Mouse (Mus musculus) left cerebral cortex, postnatal 10 days (tissue): ENCODE data around the gene Gtf3c1. TPM values are rescaled to one million over a fixed set of nuclear protein-coding genes. Genes with fewer than 3 reads are reported as not detected.
A peak's percentile ranks its signal among the peaks of the same experiment; 100 is the strongest.
"Not testable (repeated sequence)": the region's sequence is repeated elsewhere in the genome, so short reads cannot be mapped to it uniquely, and the experiment has no call there.

Experiments used
- DNase-seq, 2 experiments: peaks; one replicate each; pipeline ENCODE4 v3.0.0; 2021 to 2022; ENCODE audit warnings: low spot score in 2 of 2, mixed read lengths in 1 of 2; ENCODE audit errors: extremely low spot score in 1 of 2
- intact Hi-C: fragments of 180-260 bp; cut with DNase I; formaldehyde crosslinking; loops from one replicate; pipeline ENCODE4 v1.15.1; 2025
- total RNA-seq, 2 experiments: library from RNA; stranded (reverse); gene quantifications; 2 replicates each; pipeline ENCODE4 v1.2.3; 2021

Gtf3c1 gene
- total RNA-seq, 2 experiments from 2014 or later = 84.7 to 85.4 TPM

GRCm38 (mm10) chr7:125714803-125715202, 7.2 kb upstream of the Gtf3c1 start:
- intact Hi-C loops = no loop called here
- DNase-seq = no peak

DNA sequence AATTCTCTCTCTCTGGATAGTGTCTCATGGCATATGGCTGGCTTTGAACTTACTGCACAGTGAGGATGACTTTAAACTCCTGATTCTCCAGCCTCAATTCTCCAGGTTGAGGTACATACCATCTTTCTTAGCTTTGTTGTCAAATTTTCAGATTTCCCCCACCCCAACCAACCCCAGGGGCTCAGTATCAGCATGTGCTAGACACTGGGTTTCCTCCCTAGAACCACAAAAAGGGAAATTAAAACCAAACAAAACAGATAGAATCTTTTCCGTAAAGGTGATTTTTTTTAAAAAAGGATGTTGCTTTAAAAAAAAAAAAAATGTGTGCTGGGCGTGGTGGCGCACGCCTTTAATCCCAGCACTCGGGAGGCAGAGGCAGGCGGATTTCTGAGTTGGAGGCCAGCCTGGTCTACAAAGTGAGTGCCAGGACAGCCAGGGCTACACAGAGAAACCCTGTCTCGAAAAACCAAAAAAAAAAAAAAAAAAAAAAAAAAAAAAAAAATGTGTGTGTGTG, 6.0 kb upstream of the Gtf3c1 start:
- DNase-seq, intact Hi-C loops: not testable (repeated sequence)

GRCm38 (mm10) chr7:125708100-125708499, 520 bp upstream of the Gtf3c1 start:
- intact Hi-C loops = no loop called here
- DNase-seq = no peak

DNA sequence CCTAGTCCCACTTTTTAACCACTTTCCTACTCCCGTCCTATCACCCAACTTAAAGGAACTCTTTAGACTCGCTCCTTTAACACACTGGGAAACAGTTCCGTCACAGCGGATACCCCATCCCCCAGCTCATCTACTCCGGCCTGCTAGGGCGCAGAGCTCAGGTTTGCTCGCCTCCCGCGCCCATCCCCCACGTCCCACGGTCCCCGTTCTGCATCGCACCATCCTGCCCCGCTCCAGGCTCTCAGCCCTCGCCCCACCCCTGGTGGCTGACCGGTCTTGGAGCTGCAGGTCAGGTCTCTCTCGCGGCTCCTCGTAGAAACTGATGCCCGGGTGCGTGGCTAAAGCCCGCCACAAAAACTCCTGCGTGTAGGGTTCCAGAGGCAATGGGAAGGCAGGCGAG, 394 bp downstream of the Gtf3c1 start:
- intact Hi-C loops = no loop called here
- peak; percentile 31 to 84 for DNase-seq

GRCm38 (mm10) chr7:125702791-125703190, 4.8 kb downstream of the Gtf3c1 start:
- intact Hi-C loops = loop anchor here (5.0 kb wide), 1 partner anchor 35 kb away; no protein-coding TSS in a partner anchor
- no peak for DNase-seq

GRCm38 (mm10) chr7:125694056-125694455, 13.5 kb downstream of the Gtf3c1 start:
- peak in 1 of 2 experiments; percentile 40 for DNase-seq

GRCm38 (mm10) chr7:125690516-125690915, 17.1 kb downstream of the Gtf3c1 start:
- no peak for DNase-seq
- intact Hi-C loops = no loop called here

More at GRCm38 (mm10) chr7:125694056-125694455, 13.5 kb downstream of the Gtf3c1 start:
- intact Hi-C loops = no loop called here

- intact Hi-C loops = loop anchor here (10.0 kb wide), 1 partner anchor 405 kb away; the partner anchor contains the start of gene Gsg1l
- no peak for DNase-seq
Measured at GRCm38 (mm10) chr7:125679936-125680335, 27.6 kb downstream of the Gtf3c1 start.

DNA sequence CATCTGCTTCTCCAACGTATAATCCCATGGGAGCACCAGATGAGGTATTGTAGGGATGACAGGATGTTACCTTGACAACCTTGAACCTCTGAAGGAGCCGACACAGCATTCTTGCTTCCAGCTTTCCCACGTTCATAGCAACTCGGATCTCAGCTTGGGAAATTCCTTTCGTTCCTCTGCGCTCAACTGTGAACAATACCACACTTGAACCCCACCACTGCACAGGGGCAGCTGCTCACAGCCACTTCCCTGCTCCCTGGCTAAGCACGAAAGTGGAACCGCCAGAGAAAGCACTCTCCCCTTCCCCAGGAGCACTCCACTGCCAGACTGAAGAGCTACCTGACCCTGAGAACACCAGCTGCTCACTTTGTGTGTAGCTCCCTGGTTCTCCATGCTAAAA, 28.8 kb downstream of the Gtf3c1 start:
- intact Hi-C loops = loop anchor here (10.0 kb wide), 1 partner anchor 406 kb away; the partner anchor contains the start of gene Gsg1l
- no peak for DNase-seq

DNA sequence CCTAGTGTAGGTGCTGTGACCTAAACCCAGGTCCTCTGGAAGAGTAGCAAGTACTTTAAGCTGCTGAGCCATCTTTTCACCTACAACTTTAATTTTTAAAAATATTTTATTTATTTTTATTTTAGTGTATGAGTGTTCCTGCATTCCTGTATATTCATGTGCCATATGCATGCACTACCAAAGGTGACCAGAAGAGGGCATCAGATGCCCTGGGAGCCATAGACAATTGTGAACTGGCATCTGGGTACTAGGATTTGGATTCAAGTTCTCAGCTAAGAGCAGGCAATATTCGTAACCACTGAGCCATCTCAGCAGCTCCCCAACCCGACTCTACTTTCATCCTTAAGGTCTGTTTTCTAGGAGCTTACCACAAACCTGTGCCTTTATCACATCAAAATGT, 32.7 kb downstream of the Gtf3c1 start:
- peak in 1 of 2 experiments; percentile 17 for DNase-seq
- intact Hi-C loops = loop anchor here (10.0 kb wide), 1 partner anchor 410 kb away; the partner anchor contains the start of gene Gsg1l

- intact Hi-C loops = loop anchor here (10.0 kb wide), 1 partner anchor 413 kb away; the partner anchor contains the start of gene Gsg1l
- DNase-seq = no peak
Measured at GRCm38 (mm10) chr7:125671396-125671795, 36.2 kb downstream of the Gtf3c1 start.

DNA sequence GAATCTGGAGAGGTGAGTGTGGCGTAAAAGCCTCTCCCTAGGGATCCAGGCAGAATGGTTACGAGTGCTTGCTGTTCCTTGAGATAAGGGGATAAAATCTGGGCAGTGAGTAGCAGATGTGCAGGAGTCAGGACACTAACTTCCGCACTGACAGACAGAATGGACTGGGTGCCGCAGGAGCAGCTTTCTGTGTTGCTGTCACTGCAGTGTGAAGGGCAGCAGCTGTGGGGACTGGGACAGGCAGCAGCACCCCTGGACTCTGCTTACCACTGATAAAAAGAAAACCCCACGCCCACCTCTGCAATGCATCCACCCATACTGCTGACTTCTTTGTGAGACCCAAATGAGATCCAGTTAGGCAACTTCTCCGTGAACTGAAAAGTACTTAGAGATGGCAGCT, 36.7 kb downstream of the Gtf3c1 start:
- intact Hi-C loops = loop anchor here (10.0 kb wide), 1 partner anchor 414 kb away; the partner anchor contains the start of gene Gsg1l
- DNase-seq = no peak

DNA sequence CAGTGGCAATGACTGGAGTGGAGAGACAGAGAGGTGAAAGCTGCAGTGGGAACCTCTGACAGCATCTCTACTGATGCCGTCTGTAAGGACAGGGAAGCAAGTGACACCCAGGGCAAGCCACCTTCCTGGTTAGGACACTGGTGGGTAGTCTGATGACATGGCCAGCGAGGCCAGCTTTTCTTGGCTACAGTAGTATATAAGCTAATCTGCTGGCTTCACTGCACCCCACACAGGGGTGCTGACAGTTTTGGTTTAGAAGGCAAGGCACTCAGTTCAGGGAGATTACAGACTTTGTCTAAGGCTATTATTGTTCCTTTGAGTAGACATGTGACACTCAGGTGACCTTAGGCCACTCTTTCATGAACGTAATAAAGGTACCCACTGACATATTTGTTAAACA, 43.9 kb downstream of the Gtf3c1 start:
- intact Hi-C loops = no loop called here
- DNase-seq = no peak

DNA sequence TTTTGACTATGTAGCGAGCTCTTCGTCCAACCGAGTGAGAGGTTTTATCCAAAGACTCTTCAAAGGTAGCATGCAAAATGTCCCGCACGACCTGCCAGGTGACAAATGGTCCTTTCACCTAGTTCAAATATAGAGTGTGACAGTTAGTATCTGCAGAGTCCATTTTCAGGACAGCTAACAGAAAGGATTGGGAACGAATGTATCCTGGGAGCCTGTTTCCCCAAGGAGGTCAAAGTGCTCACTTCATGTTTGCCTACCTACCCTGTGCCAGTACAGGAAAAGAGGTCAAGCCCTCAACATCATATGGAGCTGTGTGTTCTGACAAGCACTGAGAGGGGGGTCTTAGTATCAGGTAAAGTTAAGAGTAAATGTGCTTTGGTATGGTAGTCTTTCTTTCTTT, 50.1 kb downstream of the Gtf3c1 start:
- intact Hi-C loops = no loop called here
- no peak for DNase-seq

GRCm38 (mm10) chr7:125649013-125649412, 58.6 kb downstream of the Gtf3c1 start:
- DNase-seq = no peak
- intact Hi-C loops = no loop called here

DNA sequence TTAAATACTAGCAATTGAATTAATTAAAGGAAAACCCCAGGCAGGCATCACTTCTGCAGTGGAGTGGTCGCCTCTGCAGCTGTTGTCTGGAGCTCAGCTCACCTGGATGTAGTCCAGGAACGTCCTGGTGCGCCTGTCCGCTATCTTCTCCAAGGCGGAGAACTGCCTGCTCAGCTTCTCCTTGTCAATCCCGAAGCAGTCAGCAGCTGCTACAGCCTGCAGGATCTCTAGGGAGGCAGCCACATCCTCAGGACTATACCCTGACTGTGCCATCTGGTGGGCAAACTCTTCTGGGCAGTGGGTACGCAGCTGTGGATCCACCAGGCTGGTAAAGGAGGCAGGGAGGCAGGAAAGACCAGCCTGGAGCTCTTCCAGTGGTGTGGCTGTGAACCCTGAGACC, 62.2 kb downstream of the Gtf3c1 start:
- no peak for DNase-seq
- intact Hi-C loops = no loop called here

- peak in 1 of 2 experiments; percentile 58 for DNase-seq
- intact Hi-C loops = no loop called here
Measured at GRCm38 (mm10) chr7:125643880-125644279, 63.7 kb downstream of the Gtf3c1 start.

DNA sequence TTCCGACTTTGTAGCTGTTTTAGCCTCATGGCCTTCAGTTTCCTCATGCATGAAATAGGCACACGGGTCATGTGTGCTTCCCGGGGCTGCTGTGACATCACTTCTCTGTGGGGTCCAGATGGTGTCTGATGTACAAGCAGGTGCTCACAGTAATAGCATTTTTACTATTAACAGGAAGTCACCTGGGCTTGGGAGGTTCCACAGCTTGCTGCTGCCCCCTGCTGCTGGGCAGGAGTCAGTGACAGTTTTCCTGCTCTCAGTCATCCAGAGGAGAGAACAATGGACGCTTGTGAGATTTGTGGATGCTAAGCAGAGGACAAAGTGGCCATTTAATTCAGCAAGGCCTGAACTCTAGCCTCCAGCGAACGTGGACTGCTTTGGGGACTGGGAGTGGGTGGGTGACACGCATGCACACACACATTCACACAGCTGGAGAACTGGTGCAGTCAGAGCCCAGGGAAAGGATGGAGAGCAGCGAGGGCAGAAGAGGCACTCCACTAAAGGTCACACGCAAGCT, 68.7 kb downstream of the Gtf3c1 start:
- intact Hi-C loops = loop anchor here (5.0 kb wide), 1 partner anchor 167 kb away; no protein-coding TSS in a partner anchor
- peak; percentile 57 to 79 for DNase-seq

- intact Hi-C loops = loop anchor here (5.0 kb wide), 1 partner anchor 166 kb away; no protein-coding TSS in a partner anchor
- no peak for DNase-seq
Measured at GRCm38 (mm10) chr7:125638376-125638775, 69.2 kb downstream of the Gtf3c1 start.
